Mouse (Mus musculus) layer of hippocampus, adult 2 months (tissue): ENCODE data around the gene Slc19a2. TPM values are rescaled to one million over a fixed set of nuclear protein-coding genes. Genes with fewer than 3 reads are reported as not detected.

ENCODE experiments used
- DNase-seq, 2 experiments: peaks; one replicate each; pipeline ENCODE4 v3.0.0; 2022; ENCODE audit warnings: low spot score in 2 of 2
- H3K27ac ChIP-seq: fragments of 200-600 bp; 2 replicates; pipeline ENCODE4 v1.8.1; 2022
- H3K4me3 ChIP-seq: fragments of 200-600 bp; 2 replicates; pipeline ENCODE4 v1.8.1; 2022; ENCODE audit warnings: mild to moderate bottlenecking
- CTCF ChIP-seq: fragments of 200-600 bp; conservative IDR thresholded peaks from 2 replicates; pipeline ENCODE4 v1.8.1; 2022; ENCODE audit warnings: antibody characterized with exemption, mild to moderate bottlenecking, moderate library complexity
- total RNA-seq, 2 experiments: library from RNA; stranded (reverse); gene quantifications; 2 replicates each; pipeline ENCODE4 v1.2.3; 2021

The Slc19a2 gene
- total RNA-seq, 2 experiments from 2014 or later = 10.1 to 15.3 TPM

- no peak for TF ChIP-seq CTCF
- no peak for DNase-seq
- Histone ChIP-seq H3K4me3 (peak overlapping the region; percentile 85), H3K27ac (peak overlapping the region; percentile 84)
Measured at GRCm38 (mm10) chr1:164307922-164308321, 59.1 kb downstream of the Slc19a2 start.

GRCm38 (mm10) chr1:164314085-164314484, 65.2 kb downstream of the Slc19a2 start:
- Histone ChIP-seq H3K4me3 (no peak overlapping the region), H3K27ac (no peak overlapping the region)
- no peak for TF ChIP-seq CTCF
- no peak for DNase-seq

Other genes starting within 250 kb of the Slc19a2 start
- gene Sele, start 200.8 kb upstream of the Slc19a2 start, total RNA-seq = not detected
- under 1 TPM in 1 of 2 experiments, not detected in 1; 0.07 TPM for gene Sell, start 187.1 kb upstream of the Slc19a2 start, total RNA-seq
- gene Selp, start 133.8 kb upstream of the Slc19a2 start, total RNA-seq = not detected
- under 1 TPM; 0.37 to 0.92 TPM for gene F5, start 97.2 kb upstream of the Slc19a2 start, total RNA-seq
- gene Ccdc181, start 26.5 kb downstream of the Slc19a2 start, total RNA-seq = 10 to 100 TPM; 21.7 to 24.8 TPM
- 10 to 100 TPM; 24.0 to 31.5 TPM for gene Nme7, start 55.1 kb downstream of the Slc19a2 start, total RNA-seq
- 10 to 100 TPM; 23.2 to 26.8 TPM for gene Blzf1, start 58.4 kb downstream of the Slc19a2 start, total RNA-seq
- 1,000 to 10,000 TPM; 1,930 to 2,057 TPM for gene Atp1b1, start 209.3 kb downstream of the Slc19a2 start, total RNA-seq